ENCODE assay signal across 8 mouse cellular contexts in genomic region chr19:10904927-10905727, GRCm38 (mm10). TPM values are rescaled to one million over a fixed set of nuclear protein-coding genes. Genes with fewer than 3 reads are reported as not detected.
A peak's percentile ranks its signal among the peaks of the same experiment; 100 is the strongest.
DNase-seq lines count a peak whose midpoint lies in the region; ATAC-seq and TF ChIP-seq lines count a peak whose summit lies in the region.

No protein-coding gene starts in this region.

- H3K4me1 ChIP-seq in lung, embryonic 14.5 days (ENCODE audit: insufficient read depth) = no peaks in the 10 kb centered on the region
- H3K4me1 ChIP-seq in stomach, embryonic 14.5 days (ENCODE audit: control insufficient read depth, insufficient read depth, low read length) = peaks cover 16% of the 10 kb centered on the region

- H3K4me2 ChIP-seq in lung, embryonic 14.5 days = peak overlapping the region; percentile 25; the same call in 1 of the 2 replicates
- H3K4me2 ChIP-seq in stomach, embryonic 14.5 days (replicated peaks; ENCODE audit: low read depth, low read length) = 0 out of 2 replicates have a peak overlapping the region, but pooled peaks have one; percentile 10

- no peaks in the 10 kb centered on the region for H3K9me3 ChIP-seq in lung, embryonic 14.5 days (ENCODE audit: low read depth, low read length)
- H3K9me3 ChIP-seq in stomach, embryonic 14.5 days (ENCODE audit: control insufficient read depth, low read depth, low read length) = no peaks in the 10 kb centered on the region

- intact Hi-C loops in heart, postnatal 14 days (cut with DNase I) = no loop called here

- H3K4me3 ChIP-seq in layer of hippocampus, adult 2 months = no peak overlapping the region; the same call in 1 of the 2 replicates
- no peak overlapping the region for H3K4me3 ChIP-seq in lung, embryonic 14.5 days (ENCODE audit: low read depth, low read length)
- no peak overlapping the region for H3K4me3 ChIP-seq in stomach, embryonic 14.5 days (ENCODE audit: low read depth, low read length)

- H3K9ac ChIP-seq in lung, embryonic 14.5 days = no peak overlapping the region
- H3K9ac ChIP-seq in stomach, embryonic 14.5 days (replicated peaks; ENCODE audit: low read depth, low read length) = no peak overlapping the region

- peak; percentile 43 for TF ChIP-seq CTCF in layer of hippocampus, adult 2 months (conservative IDR thresholded peaks at IDR 0.05)
- peak; percentile 26; the same call in 1 of the 2 replicates for TF ChIP-seq CTCF in lung, embryonic 14.5 days (IDR thresholded peaks at IDR 0.05; ENCODE audit: low read depth)

- peak; percentile 78 for DNase-seq in right cerebral cortex, adult 18-20 months
- DNase-seq in right cerebral cortex, postnatal 4 days = no peak
- DNase-seq in heart, postnatal 14 days = peak; percentile 68 to 75
- DNase-seq in layer of hippocampus, adult 2 months (ENCODE audit: low spot score in 2 of 2) = peak; percentile 55 to 75
- DNase-seq in lung, embryonic 14.5 days = peak; percentile 89
- DNase-seq in c-Kit-positive CD71-positive TER-119-positive erythroid progenitor cells, embryonic 14.5 days (ENCODE audit: low spot score) = no peak

- 0 out of 2 replicates have a peak, but pooled peaks have one; percentile 14 for ATAC-seq in erythroblast, adult 5-6 weeks (replicated peaks; ENCODE audit: low FRiP score, poor library complexity, severe bottlenecking)
- ATAC-seq in lung, embryonic 14.5 days (ENCODE audit: insufficient read depth) = peak; percentile 90
- ATAC-seq in stomach, embryonic 14.5 days (ENCODE audit: insufficient number of reproducible peaks, insufficient read depth, low FRiP score, low read depth) = peak; percentile 83

- H3K27ac ChIP-seq in layer of hippocampus, adult 2 months = peak overlapping the region; percentile 86
- peak overlapping the region; percentile 78 for H3K27ac ChIP-seq in lung, embryonic 14.5 days (ENCODE audit: low read depth)
- H3K27ac ChIP-seq in stomach, embryonic 14.5 days (ENCODE audit: low read length) = peak overlapping the region; percentile 86

- 37% methylated on average over 7 of the region's 7 CpGs for WGBS in lung, embryonic 14.5 days
- WGBS in stomach, embryonic 14.5 days = 30% methylated on average over 7 of the region's 7 CpGs

- no peaks in the 10 kb centered on the region for H3K27me3 ChIP-seq in lung, embryonic 14.5 days (ENCODE audit: insufficient read depth, low read length)
- no peaks in the 10 kb centered on the region for H3K27me3 ChIP-seq in stomach, embryonic 14.5 days (ENCODE audit: control insufficient read depth, insufficient read depth, low read length)

- H3K36me3 ChIP-seq in lung, embryonic 14.5 days (ENCODE audit: insufficient read depth) = peaks cover 72% of the 10 kb centered on the region
- H3K36me3 ChIP-seq in stomach, embryonic 14.5 days (ENCODE audit: control insufficient read depth, insufficient read depth, low read length) = peaks cover 52% of the 10 kb centered on the region

RNA-seq across cellular contexts. Expression of gene Prpf19, which starts 10.1 kb away (rescaled TPM):
- total RNA-seq in erythroblast, adult 5-6 weeks (2015; ENCODE audit: low replicate concordance) = 10.0 and 14.4 TPM in 2 replicates
- 26.3 and 59.3 TPM in 2 replicates for total RNA-seq in erythroblast, adult 5-6 weeks (2017; ENCODE audit: low replicate concordance)
- 100 to 1,000 TPM; 184 to 192 TPM for total RNA-seq in heart, postnatal 14 days (2021)
- total RNA-seq in layer of hippocampus, adult 2 months (2021) = 100 to 1,000 TPM; 196 to 198 TPM
- polyA plus RNA-seq in lung, embryonic 14.5 days (2014; fragmentation: Nextera tagmentation; extraction: Ambion mirVana) = 40.7 TPM in 2 replicates
- 47.9 and 49.9 TPM in 2 replicates for polyA plus RNA-seq in stomach, embryonic 14.5 days (2014; fragmentation: Nextera tagmentation; extraction: Ambion mirVana)

RNA-seq across cellular contexts. Expression of gene Zp1, which starts 15.3 kb away (rescaled TPM):
- not detected in 2 replicates for total RNA-seq in erythroblast, adult 5-6 weeks (2015; ENCODE audit: low replicate concordance)
- not detected in 2 replicates for total RNA-seq in erythroblast, adult 5-6 weeks (2017; ENCODE audit: low replicate concordance)
- total RNA-seq in heart, postnatal 14 days (2021) = not detected
- total RNA-seq in layer of hippocampus, adult 2 months (2021) = not detected
- not detected in 2 replicates for polyA plus RNA-seq in lung, embryonic 14.5 days (2014; fragmentation: Nextera tagmentation; extraction: Ambion mirVana)
- polyA plus RNA-seq in stomach, embryonic 14.5 days (2014; fragmentation: Nextera tagmentation; extraction: Ambion mirVana) = not detected in 2 replicates

RNA-seq across cellular contexts. Expression of gene Tmem109, which starts 23.3 kb away (rescaled TPM):
- 6.3 and 10.4 TPM in 2 replicates for total RNA-seq in erythroblast, adult 5-6 weeks (2015; ENCODE audit: low replicate concordance)
- 2.4 and 6.6 TPM in 2 replicates for total RNA-seq in erythroblast, adult 5-6 weeks (2017; ENCODE audit: low replicate concordance)
- total RNA-seq in heart, postnatal 14 days (2021) = 10 to 100 TPM; 80.3 to 85.0 TPM
- total RNA-seq in layer of hippocampus, adult 2 months (2021) = 10 to 100 TPM; 46.4 to 54.5 TPM
- 120 and 122 TPM in 2 replicates for polyA plus RNA-seq in lung, embryonic 14.5 days (2014; fragmentation: Nextera tagmentation; extraction: Ambion mirVana)
- polyA plus RNA-seq in stomach, embryonic 14.5 days (2014; fragmentation: Nextera tagmentation; extraction: Ambion mirVana) = 132 and 137 TPM in 2 replicates

RNA-seq across cellular contexts. Expression of gene Ptgdr2, which starts 31.8 kb away (rescaled TPM):
- not detected in 2 replicates for total RNA-seq in erythroblast, adult 5-6 weeks (2015; ENCODE audit: low replicate concordance)
- total RNA-seq in erythroblast, adult 5-6 weeks (2017; ENCODE audit: low replicate concordance) = not detected in 2 replicates
- total RNA-seq in heart, postnatal 14 days (2021) = under 1 TPM in 1 of 2 experiments, not detected in 1; 0.14 TPM
- total RNA-seq in layer of hippocampus, adult 2 months (2021) = under 1 TPM in 1 of 2 experiments, not detected in 1; 0.25 TPM
- not detected in 2 replicates for polyA plus RNA-seq in lung, embryonic 14.5 days (2014; fragmentation: Nextera tagmentation; extraction: Ambion mirVana)
- not detected in 2 replicates for polyA plus RNA-seq in stomach, embryonic 14.5 days (2014; fragmentation: Nextera tagmentation; extraction: Ambion mirVana)

RNA-seq across cellular contexts. Expression of gene Tmem132a, which starts 35.4 kb away (rescaled TPM):
- total RNA-seq in erythroblast, adult 5-6 weeks (2015; ENCODE audit: low replicate concordance) = not detected in 2 replicates
- total RNA-seq in erythroblast, adult 5-6 weeks (2017; ENCODE audit: low replicate concordance) = not detected in 2 replicates
- total RNA-seq in heart, postnatal 14 days (2021) = 10 to 100 TPM; 18.6 to 23.6 TPM
- total RNA-seq in layer of hippocampus, adult 2 months (2021) = 100 to 1,000 TPM; 168 to 171 TPM
- polyA plus RNA-seq in lung, embryonic 14.5 days (2014; fragmentation: Nextera tagmentation; extraction: Ambion mirVana) = 68.7 and 80.2 TPM in 2 replicates
- polyA plus RNA-seq in stomach, embryonic 14.5 days (2014; fragmentation: Nextera tagmentation; extraction: Ambion mirVana) = 59.3 and 63.2 TPM in 2 replicates

Comparison
In these comparisons a context has a peak if more than half of its experiments do, and no peak if none do; other contexts are left out.
1. DNase-seq: peak in right cerebral cortex, adult 18-20 months (single experiment), heart, postnatal 14 days (2 of 2), layer of hippocampus, adult 2 months (2 of 2) and lung, embryonic 14.5 days (single experiment); none in right cerebral cortex, postnatal 4 days (single experiment) and c-Kit-positive CD71-positive TER-119-positive erythroid progenitor cells, embryonic 14.5 days (single experiment).
2. ATAC-seq: peak in every context shown above with its lines; median percentile 90 in lung, embryonic 14.5 days; 83 in stomach, embryonic 14.5 days; 14 in erythroblast, adult 5-6 weeks.
3. RNA of gene Tmem109, which starts 23.3 kb away (total RNA-seq): 80.3 to 85.0 TPM in heart, postnatal 14 days and 46.4 to 54.5 TPM in layer of hippocampus, adult 2 months; 2.4 to 10.4 TPM in erythroblast, adult 5-6 weeks; every median in the first group is over 4 times any median in the second.
4. Peak in every context shown above with its lines, with median percentiles within 50 percentile points of each other: H3K27ac ChIP-seq.